Mouse (Mus musculus) heart, embryonic 11.5 days (tissue): ENCODE data around the gene Lingo1. TPM values are rescaled to one million over a fixed set of nuclear protein-coding genes. Genes with fewer than 3 reads are reported as not detected.

ENCODE experiments used
- ATAC-seq: fragments of 200-750 bp; cut with Nextera tagmentation; replicated peaks from 2 replicates; pipeline ENCODE4 v1.8.0; 2017; ENCODE audit warnings: moderate library complexity; ENCODE audit not compliant: insufficient number of reproducible peaks, low FRiP score, low TSS enrichment
- H3K27ac ChIP-seq: fragments of 300-500 bp; sonication (generic); 2 replicates; pipeline ENCODE4 v1.5.1; 2014; ENCODE audit warnings: mild to moderate bottlenecking, low read depth, low read length
- H3K27me3 ChIP-seq: fragments of 300-500 bp; sonication (generic); 2 replicates; pipeline ENCODE4 v1.6.1; 2014; ENCODE audit warnings: mild to moderate bottlenecking, low read length, mixed read lengths; ENCODE audit not compliant: control insufficient read depth, insufficient read depth
- H3K36me3 ChIP-seq: fragments of 300-500 bp; sonication (generic); 2 replicates; pipeline ENCODE4 v1.6.1; 2014; ENCODE audit warnings: mild to moderate bottlenecking, low read length, moderate library complexity, mixed read lengths; ENCODE audit not compliant: control insufficient read depth, insufficient read depth
- H3K4me1 ChIP-seq: fragments of 300-500 bp; sonication (generic); 2 replicates; pipeline ENCODE4 v1.6.1; 2014; ENCODE audit warnings: low read length; ENCODE audit not compliant: control insufficient read depth, insufficient read depth
- H3K4me2 ChIP-seq: fragments of 300-500 bp; sonication (generic); 2 replicates; pipeline ENCODE4 v1.6.1; 2014; ENCODE audit warnings: mild to moderate bottlenecking, moderate library complexity
- H3K4me3 ChIP-seq: fragments of 300-500 bp; sonication (generic); 2 replicates; pipeline ENCODE4 v1.5.1; 2014; ENCODE audit warnings: low read depth, low read length
- H3K9ac ChIP-seq: fragments of 300-500 bp; sonication (generic); 2 replicates; pipeline ENCODE4 v1.6.1; 2014; ENCODE audit warnings: mild to moderate bottlenecking, low read depth, low read length, moderate library complexity
- H3K9me3 ChIP-seq: fragments of 300-500 bp; sonication (generic); replicated peaks from 2 replicates; pipeline ENCODE4 v1.6.1; 2016; ENCODE audit warnings: low read length; ENCODE audit not compliant: control insufficient read depth
- WGBS: fragments of 180-500 bp; shearing (Covaris S2); extraction: QIAGEN DNeasy Blood & Tissue Kit; methylation state at CpG from one replicate; pipeline ENCODE4 v1.1.7; 2014; ENCODE audit not compliant: insufficient replicate concordance; 5-methylcytosine and 5-hydroxymethylcytosine counted together
- polyA plus RNA-seq: library from polyadenylated mRNA; unstranded; fragments of >200 nt; fragmentation: Nextera tagmentation; extraction: Ambion mirVana; gene quantifications from 2 replicates; pipeline ENCODE4 v1.2.1, GENCODE M21; 2014

Lingo1 gene
- polyA plus RNA-seq, 1 experiment from 2014 or later = 2.4 TPM

- Histone ChIP-seq H3K4me3 (no peak overlapping the region), H3K9me3 (no peaks in the 10 kb centered on the region), H3K36me3 (no peaks in the 10 kb centered on the region), H3K9ac (no peak overlapping the region), H3K27me3 (0 out of 2 replicates have a peak, but pooled peaks cover under 1% of the 10 kb centered on the region), H3K4me1 (no peaks in the 10 kb centered on the region), H3K4me2 (no peak overlapping the region), H3K27ac (no peak overlapping the region)
- ATAC-seq = no peak
- 65% methylated on average over 3 of the region's 3 CpGs for WGBS
Observed at GRCm38 (mm10) chr9:56662405-56662804, 133.9 kb downstream of the Lingo1 start.

GRCm38 (mm10) chr9:56661217-56661840, 134.9 kb downstream of the Lingo1 start:
- H3K36me3 ChIP-seq = no peaks in the 10 kb centered on the region
- H3K27me3 ChIP-seq = 0 out of 2 replicates have a peak, but pooled peaks cover 5% of the 10 kb centered on the region
- no peak overlapping the region for H3K27ac ChIP-seq
- 72% methylated on average over 3 of the region's 3 CpGs for WGBS
- H3K9ac ChIP-seq = no peak overlapping the region
- no peak for ATAC-seq
- H3K4me2 ChIP-seq = no peak overlapping the region
- H3K9me3 ChIP-seq = no peaks in the 10 kb centered on the region
- H3K4me3 ChIP-seq = no peak overlapping the region
- H3K4me1 ChIP-seq = no peaks in the 10 kb centered on the region; the same call in 1 of the 2 replicates

DNA sequence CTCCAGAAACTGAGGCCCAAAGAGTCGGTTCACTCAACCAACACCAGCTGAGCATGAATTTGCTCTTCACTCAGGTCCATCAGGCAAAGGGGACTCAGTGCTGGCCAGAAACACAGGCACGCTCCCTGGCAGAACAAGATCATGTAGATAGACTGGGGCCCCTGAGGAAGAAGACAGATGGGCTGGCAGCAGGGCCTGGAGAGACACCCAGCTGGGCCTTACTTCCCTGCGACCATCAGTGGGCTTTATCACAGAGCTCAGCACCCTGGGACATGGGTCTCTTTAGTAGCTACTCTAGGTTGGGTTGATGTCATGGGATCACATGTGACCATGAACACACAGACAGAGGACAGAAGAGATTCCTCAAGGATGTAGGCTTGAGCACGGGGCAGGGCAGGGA, 137.7 kb downstream of the Lingo1 start:
- H3K27ac ChIP-seq = no peak overlapping the region
- no peaks in the 10 kb centered on the region; the same call in 1 of the 2 replicates for H3K4me1 ChIP-seq
- WGBS = 66% methylated on average over 4 of the region's 4 CpGs
- no peak overlapping the region for H3K4me2 ChIP-seq
- 0 out of 2 replicates have a peak, but pooled peaks cover 6% of the 10 kb centered on the region for H3K27me3 ChIP-seq
- no peak overlapping the region for H3K9ac ChIP-seq
- no peak overlapping the region for H3K4me3 ChIP-seq
- ATAC-seq = no peak
- no peaks in the 10 kb centered on the region for H3K9me3 ChIP-seq
- no peaks in the 10 kb centered on the region for H3K36me3 ChIP-seq

DNA sequence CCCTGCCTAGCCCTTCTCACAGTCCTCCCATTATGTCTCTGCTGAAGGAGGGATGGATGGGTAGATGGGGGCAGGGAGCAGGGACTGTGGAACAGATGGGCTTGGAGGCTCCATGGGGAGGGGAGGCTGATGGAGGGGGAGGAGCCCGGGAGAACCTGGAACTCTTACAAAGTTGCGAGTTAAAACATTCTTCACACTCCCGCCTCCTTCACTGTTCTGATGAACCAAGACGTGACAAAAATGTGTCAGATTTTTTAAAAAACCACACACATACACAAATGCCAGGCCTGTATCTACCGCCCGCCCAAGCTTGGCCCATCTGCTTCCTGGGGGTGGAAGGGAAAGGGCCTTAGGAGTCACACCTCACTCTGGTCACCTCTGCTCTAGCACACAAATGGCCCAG, 138.3 kb downstream of the Lingo1 start:
- H3K9me3 ChIP-seq = no peaks in the 10 kb centered on the region
- no peaks in the 10 kb centered on the region; the same call in 1 of the 2 replicates for H3K4me1 ChIP-seq
- H3K27me3 ChIP-seq = 0 out of 2 replicates have a peak, but pooled peaks cover 6% of the 10 kb centered on the region
- no peak for ATAC-seq
- H3K4me3 ChIP-seq = no peak overlapping the region
- 63% methylated on average over 6 of the region's 6 CpGs for WGBS
- no peak overlapping the region for H3K9ac ChIP-seq
- H3K36me3 ChIP-seq = no peaks in the 10 kb centered on the region
- H3K27ac ChIP-seq = no peak overlapping the region
- H3K4me2 ChIP-seq = no peak overlapping the region

- Histone ChIP-seq H3K4me1 (no peaks in the 10 kb centered on the region; the same call in 1 of the 2 replicates), H3K4me3 (no peak overlapping the region), H3K9me3 (no peaks in the 10 kb centered on the region), H3K9ac (no peak overlapping the region), H3K27ac (no peak overlapping the region), H3K4me2 (no peak overlapping the region), H3K36me3 (no peaks in the 10 kb centered on the region), H3K27me3 (0 out of 2 replicates have a peak, but pooled peaks cover 6% of the 10 kb centered on the region)
- ATAC-seq = no peak
- WGBS = 53% methylated on average over 16 of the region's 16 CpGs
Observed at GRCm38 (mm10) chr9:56656766-56657542, 139.3 kb downstream of the Lingo1 start.

DNA sequence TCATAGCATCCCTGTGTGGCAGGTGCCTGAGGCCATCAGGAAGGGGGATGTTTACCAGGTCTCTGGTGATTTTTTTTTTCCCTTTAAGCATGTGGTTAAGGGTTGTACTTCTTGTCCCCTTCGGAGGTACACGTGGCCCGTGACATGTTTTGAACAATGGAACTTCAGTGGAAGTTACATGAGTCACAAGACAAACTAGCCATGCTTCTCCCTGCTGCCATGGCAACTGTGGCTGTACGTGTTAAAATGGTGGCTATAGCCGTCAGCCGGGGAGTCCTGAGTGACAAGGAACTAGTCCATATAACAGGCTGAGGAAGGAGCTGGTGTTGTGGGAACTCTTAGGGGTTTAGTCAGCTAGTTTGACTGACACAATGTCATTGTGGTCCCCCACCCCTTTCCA, 141.1 kb downstream of the Lingo1 start:
- H3K4me1 ChIP-seq = no peaks in the 10 kb centered on the region; the same call in 1 of the 2 replicates
- H3K9me3 ChIP-seq = no peaks in the 10 kb centered on the region
- H3K4me2 ChIP-seq = no peak overlapping the region
- no peak for ATAC-seq
- no peak overlapping the region for H3K9ac ChIP-seq
- WGBS = 63% methylated on average over 6 of the region's 6 CpGs
- H3K27me3 ChIP-seq = 0 out of 2 replicates have a peak, but pooled peaks cover 6% of the 10 kb centered on the region
- H3K4me3 ChIP-seq = no peak overlapping the region
- no peaks in the 10 kb centered on the region for H3K36me3 ChIP-seq
- H3K27ac ChIP-seq = no peak overlapping the region

GRCm38 (mm10) chr9:56652551-56652950, 143.7 kb downstream of the Lingo1 start:
- no peaks in the 10 kb centered on the region; the same call in 1 of the 2 replicates for H3K4me1 ChIP-seq
- H3K36me3 ChIP-seq = no peaks in the 10 kb centered on the region
- no peak overlapping the region for H3K27ac ChIP-seq
- H3K27me3 ChIP-seq = 0 out of 2 replicates have a peak, but pooled peaks cover 6% of the 10 kb centered on the region
- no peak overlapping the region for H3K9ac ChIP-seq
- WGBS = 55% methylated on average over 7 of the region's 7 CpGs
- ATAC-seq = no peak
- no peak overlapping the region for H3K4me2 ChIP-seq
- H3K9me3 ChIP-seq = no peaks in the 10 kb centered on the region
- H3K4me3 ChIP-seq = no peak overlapping the region

GRCm38 (mm10) chr9:56651586-56651985, 144.7 kb downstream of the Lingo1 start:
- Histone ChIP-seq H3K4me2 (no peak overlapping the region), H3K4me3 (no peak overlapping the region), H3K27ac (no peak overlapping the region), H3K9me3 (no peaks in the 10 kb centered on the region), H3K9ac (no peak overlapping the region), H3K4me1 (no peaks in the 10 kb centered on the region), H3K27me3 (0 out of 2 replicates have a peak, but pooled peaks cover 2% of the 10 kb centered on the region), H3K36me3 (no peaks in the 10 kb centered on the region)
- no peak for ATAC-seq
- 32% methylated on average over 2 of the region's 2 CpGs for WGBS
